Mouse (Mus musculus) forebrain, embryonic 12.5 days (tissue): Measurements from ENCODE around the gene Nphs1. TPM values are rescaled to one million over a fixed set of nuclear protein-coding genes. Genes with fewer than 3 reads are reported as not detected.
"Not testable (repeated sequence)": the region's sequence is repeated elsewhere in the genome, so short reads cannot be mapped to it uniquely, and the experiment has no call there.

ENCODE experiments used
- ATAC-seq: fragments of 200-750 bp; cut with Nextera tagmentation; 2 replicates; pipeline ENCODE4 v1.8.0; 2017; ENCODE audit warnings: moderate TSS enrichment; ENCODE audit not compliant: low FRiP score
- H3K27ac ChIP-seq: fragments of 300-500 bp; sonication (generic); 2 replicates; pipeline ENCODE4 v1.5.1; 2016; ENCODE audit warnings: mild to moderate bottlenecking
- H3K27me3 ChIP-seq: fragments of 300-500 bp; sonication (generic); 2 replicates; pipeline ENCODE4 v1.6.1; 2016; ENCODE audit warnings: mild to moderate bottlenecking
- H3K36me3 ChIP-seq: fragments of 300-500 bp; sonication (generic); replicated peaks from 2 replicates; pipeline ENCODE4 v1.6.1; 2016; ENCODE audit warnings: mild to moderate bottlenecking
- H3K4me1 ChIP-seq: fragments of 300-500 bp; sonication (generic); 2 replicates; pipeline ENCODE4 v1.6.1; 2016
- H3K4me2 ChIP-seq: fragments of 300-500 bp; sonication (generic); 2 replicates; pipeline ENCODE4 v1.6.1; 2016; ENCODE audit warnings: mild to moderate bottlenecking, moderate library complexity
- H3K4me3 ChIP-seq: fragments of 300-500 bp; sonication (generic); replicated peaks from 2 replicates; pipeline ENCODE4 v1.5.1; 2016; ENCODE audit warnings: mild to moderate bottlenecking
- H3K9ac ChIP-seq: fragments of 300-500 bp; sonication (generic); 2 replicates; pipeline ENCODE4 v1.6.1; 2016; ENCODE audit warnings: mild to moderate bottlenecking
- H3K9me3 ChIP-seq: fragments of 300-500 bp; sonication (generic); 2 replicates; pipeline ENCODE4 v1.6.1; 2016
- WGBS: fragments of 180-500 bp; shearing (Covaris S2); methylation state at CpG from one replicate; pipeline ENCODE4 v1.1.7; 2016; 5-methylcytosine and 5-hydroxymethylcytosine counted together
- polyA plus RNA-seq: library from polyadenylated mRNA; unstranded; fragments of >200 nt; fragmentation: Nextera tagmentation; extraction: Ambion mirVana; gene quantifications from 2 replicates; pipeline ENCODE4 v1.2.1, GENCODE M21; 2016

Nphs1 gene
- polyA plus RNA-seq, 1 experiment from 2014 or later = 0.09 TPM

DNA sequence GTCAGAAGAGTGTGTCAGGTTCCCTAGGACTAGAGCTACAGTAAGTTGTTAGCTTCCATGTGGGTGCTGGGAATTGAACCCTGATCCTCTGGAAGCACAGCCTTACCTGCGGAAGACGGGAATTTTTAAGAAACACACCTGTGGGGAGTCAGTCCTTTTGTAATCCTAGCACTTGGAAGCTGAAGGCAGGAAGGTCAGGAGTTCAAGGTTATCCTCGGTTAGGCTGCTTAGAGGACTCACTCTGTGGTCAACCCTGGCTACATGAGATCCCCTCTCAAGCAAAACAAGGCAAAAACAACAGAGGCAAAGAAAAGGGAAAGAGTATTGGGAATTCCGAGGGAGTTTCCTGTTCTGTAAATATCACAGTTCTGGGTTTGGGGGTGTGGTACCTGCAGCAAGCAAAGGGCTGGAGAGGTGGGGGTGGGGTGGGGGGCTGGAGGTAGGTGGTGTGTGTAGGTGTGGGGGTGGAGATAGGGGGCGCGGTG is 6.7 kb downstream of the Nphs1 start:
- WGBS = 13% methylated on average over 6 of the region's 6 CpGs
- no peak for ATAC-seq

DNA sequence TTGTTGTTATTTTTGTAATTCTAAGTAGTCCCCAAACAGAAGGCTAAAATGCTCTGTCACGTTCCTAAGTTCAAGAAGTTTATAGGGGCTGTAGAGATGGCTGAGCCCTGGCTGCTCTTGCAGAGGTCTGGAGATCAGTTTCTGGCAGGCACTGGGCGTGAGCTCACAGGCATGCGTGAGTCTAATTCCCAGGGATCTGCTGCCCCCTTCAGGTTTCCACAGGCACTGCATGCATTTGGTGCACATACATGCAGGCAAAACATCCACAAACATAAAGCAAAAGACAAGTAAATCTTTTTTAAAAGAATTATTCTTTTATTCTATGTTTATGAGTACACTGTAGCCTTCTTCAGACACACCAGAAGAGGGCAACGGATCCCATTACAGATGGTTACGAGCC is 14.3 kb downstream of the Nphs1 start:
- H3K4me2 ChIP-seq = no peak overlapping the region
- H3K4me1 ChIP-seq = peaks cover 1% of the 10 kb centered on the region; the same call in 1 of the 2 replicates
- WGBS = 46% methylated on average over 5 of the region's 5 CpGs
- ATAC-seq = no peak
- no peaks in the 10 kb centered on the region for H3K9me3 ChIP-seq
- no peak overlapping the region for H3K9ac ChIP-seq
- no peaks in the 10 kb centered on the region for H3K36me3 ChIP-seq
- no peak overlapping the region for H3K27ac ChIP-seq
- no peak overlapping the region for H3K4me3 ChIP-seq
- peaks cover 25% of the 10 kb centered on the region for H3K27me3 ChIP-seq

More for the DNA sequence above, 6.7 kb downstream of the Nphs1 start:
- Histone ChIP-seq H3K4me3 (no peak overlapping the region), H3K9me3 (no peaks in the 10 kb centered on the region), H3K27me3 (peaks cover 88% of the 10 kb centered on the region), H3K36me3 (no peaks in the 10 kb centered on the region), H3K4me2 (no peak overlapping the region), H3K27ac (no peak overlapping the region), H3K4me1 (no peaks in the 10 kb centered on the region), H3K9ac (no peak overlapping the region)

GRCm38 (mm10) chr7:30474999-30475398 is 16.9 kb downstream of the Nphs1 start:
- no peaks in the 10 kb centered on the region for H3K36me3 ChIP-seq
- 73% methylated on average over 4 of the region's 4 CpGs for WGBS
- ATAC-seq = no peak
- no peaks in the 10 kb centered on the region for H3K9me3 ChIP-seq
- H3K4me3 ChIP-seq = no peak overlapping the region
- no peak overlapping the region for H3K4me2 ChIP-seq
- peaks cover 26% of the 10 kb centered on the region for H3K27me3 ChIP-seq
- no peak overlapping the region for H3K27ac ChIP-seq
- H3K9ac ChIP-seq = no peak overlapping the region
- H3K4me1 ChIP-seq = peaks cover 12% of the 10 kb centered on the region; the same call in 1 of the 2 replicates

DNA sequence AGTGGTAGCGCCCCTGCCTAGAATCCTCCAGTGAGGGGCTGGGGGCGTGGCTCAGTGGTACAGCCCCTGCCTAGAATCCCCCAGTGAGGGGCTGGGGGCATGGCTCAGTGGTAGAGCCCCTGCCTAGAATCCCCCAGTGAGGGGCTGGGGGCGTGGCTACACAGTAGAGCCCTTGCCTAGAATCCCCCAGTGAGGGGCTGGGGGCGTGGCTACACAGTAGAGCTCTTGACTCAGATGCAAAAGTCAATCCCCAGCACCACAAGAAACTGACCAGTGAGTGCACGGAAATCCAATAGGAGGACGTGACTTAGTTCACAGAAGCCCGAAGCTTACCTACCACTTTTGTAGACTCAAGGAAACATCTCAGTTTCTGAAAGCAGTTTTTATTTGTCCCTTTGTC is 18.0 kb downstream of the Nphs1 start:
- not testable (repeated sequence) for H3K9me3 ChIP-seq, H3K9ac ChIP-seq, ATAC-seq, H3K4me2 ChIP-seq, H3K36me3 ChIP-seq, H3K27ac ChIP-seq, H3K4me3 ChIP-seq
- Histone ChIP-seq H3K4me1 (peaks cover 12% of the 10 kb centered on the region; the same call in 1 of the 2 replicates), H3K27me3 (peaks cover 24% of the 10 kb centered on the region)
- 88% methylated on average over 7 of the region's 7 CpGs for WGBS

DNA sequence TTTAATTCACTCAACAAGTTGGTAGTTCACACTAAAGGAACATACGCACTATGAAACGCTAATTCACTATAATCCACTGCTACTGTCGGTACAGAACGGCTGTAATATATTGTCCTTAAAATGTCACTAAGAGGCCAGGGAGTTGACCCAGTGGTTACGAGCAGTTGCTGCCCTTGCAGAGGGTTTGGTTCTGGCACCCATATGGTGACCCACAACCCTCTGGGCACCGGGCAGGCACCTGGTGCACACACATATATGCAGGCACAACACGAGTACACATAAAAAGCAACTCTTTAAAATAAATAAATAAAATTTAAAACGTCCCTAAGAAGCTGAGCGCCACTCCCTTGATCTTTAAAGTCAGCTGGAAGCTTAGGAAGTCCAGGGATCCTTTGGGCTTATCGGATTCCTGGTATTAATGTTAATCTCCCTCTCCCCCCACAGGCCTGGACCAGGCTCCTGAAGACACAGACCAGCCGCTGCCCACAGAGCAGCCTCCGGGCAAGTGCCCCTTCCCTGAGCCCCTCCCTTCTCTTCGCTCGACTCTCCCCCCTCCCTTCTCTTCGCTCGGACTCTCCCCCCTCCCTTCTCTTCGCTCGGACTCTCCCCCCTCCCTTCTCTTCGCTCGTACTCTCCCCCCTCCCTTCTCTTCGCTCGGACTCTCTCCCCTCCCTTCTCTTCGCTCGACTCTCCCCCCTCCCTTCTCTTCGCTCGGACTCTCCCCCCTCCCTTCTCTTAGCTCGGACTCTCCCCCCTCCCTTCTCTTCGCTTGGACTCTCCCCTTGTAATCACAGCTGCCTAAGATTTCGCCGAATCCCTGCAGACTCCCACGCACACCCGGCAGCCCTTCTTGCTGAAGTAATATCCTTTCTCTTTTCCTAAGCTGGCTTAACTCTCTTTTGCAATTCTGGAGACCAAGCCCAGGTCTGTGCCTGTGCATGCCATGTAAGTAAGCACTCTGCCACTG is 19.6 kb downstream of the Nphs1 start:
- ATAC-seq = peak; percentile 86
- Histone ChIP-seq H3K27me3 (peaks cover 31% of the 10 kb centered on the region), H3K36me3 (no peaks in the 10 kb centered on the region), H3K4me1 (peaks cover 12% of the 10 kb centered on the region; the same call in 1 of the 2 replicates), H3K9ac (peak overlapping the region; percentile 36; the same call in 1 of the 2 replicates), H3K4me2 (peak overlapping the region; percentile 55), H3K9me3 (no peaks in the 10 kb centered on the region), H3K27ac (0 out of 2 replicates have a peak overlapping the region, but pooled peaks have one; percentile 25), H3K4me3 (peak overlapping the region; percentile 32)
- 10% methylated on average over 32 of the region's 32 CpGs for WGBS

DNA sequence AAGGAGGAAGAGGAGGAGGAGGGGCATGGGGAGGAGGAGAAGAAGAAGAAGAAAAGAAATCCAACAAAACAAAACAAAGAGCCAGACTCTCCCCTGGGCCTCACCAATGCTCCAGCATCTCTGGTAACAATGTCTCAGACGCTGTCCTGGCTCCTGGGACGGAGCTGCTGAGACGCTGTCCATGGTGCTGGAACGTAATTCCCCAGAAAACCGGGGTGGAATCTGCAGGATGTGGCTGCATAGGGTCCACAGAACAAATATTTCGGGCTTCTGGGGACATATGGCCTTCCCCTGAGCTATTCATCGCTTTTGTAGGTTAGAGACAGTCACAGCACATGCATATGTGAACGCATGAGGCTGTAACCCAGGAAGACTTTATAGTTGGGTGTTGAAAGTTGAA is 26.1 kb downstream of the Nphs1 start:
- 17% methylated on average over 8 of the region's 8 CpGs for WGBS

GRCm38 (mm10) chr7:30490251-30490956 is 32.3 kb downstream of the Nphs1 start:
- Histone ChIP-seq H3K4me2 (no peak overlapping the region), H3K36me3 (no peaks in the 10 kb centered on the region), H3K4me3 (no peak overlapping the region), H3K4me1 (peaks cover 4% of the 10 kb centered on the region), H3K9ac (no peak overlapping the region), H3K9me3 (no peaks in the 10 kb centered on the region), H3K27ac (no peak overlapping the region), H3K27me3 (peaks cover 21% of the 10 kb centered on the region; the same call in 1 of the 2 replicates)
- ATAC-seq = no peak
- 31% methylated on average over 16 of the region's 16 CpGs for WGBS

More for the DNA sequence above, 26.1 kb downstream of the Nphs1 start:
- Histone ChIP-seq H3K4me2 (no peak overlapping the region), H3K36me3 (no peaks in the 10 kb centered on the region), H3K9me3 (no peaks in the 10 kb centered on the region), H3K27me3 (peaks cover 25% of the 10 kb centered on the region), H3K9ac (no peak overlapping the region), H3K27ac (no peak overlapping the region), H3K4me1 (no peaks in the 10 kb centered on the region), H3K4me3 (no peak overlapping the region)
- ATAC-seq = no peak

GRCm38 (mm10) chr7:30490957-30491307 is 32.8 kb downstream of the Nphs1 start:
- Histone ChIP-seq H3K4me1 (peaks cover 4% of the 10 kb centered on the region), H3K36me3 (no peaks in the 10 kb centered on the region), H3K9me3 (no peaks in the 10 kb centered on the region), H3K9ac (no peak overlapping the region), H3K4me3 (no peak overlapping the region), H3K27me3 (peaks cover 21% of the 10 kb centered on the region; the same call in 1 of the 2 replicates), H3K4me2 (no peak overlapping the region), H3K27ac (no peak overlapping the region)
- 18% methylated on average over 6 of the region's 6 CpGs for WGBS
- ATAC-seq = no peak

- Histone ChIP-seq H3K36me3 (no peaks in the 10 kb centered on the region), H3K27me3 (peaks cover 21% of the 10 kb centered on the region; the same call in 1 of the 2 replicates), H3K27ac (no peak overlapping the region), H3K4me3 (no peak overlapping the region), H3K9me3 (no peaks in the 10 kb centered on the region), H3K4me1 (peaks cover 4% of the 10 kb centered on the region), H3K9ac (no peak overlapping the region), H3K4me2 (no peak overlapping the region)
- WGBS = 21% methylated on average over 4 of the region's 4 CpGs
- no peak for ATAC-seq
Observed at GRCm38 (mm10) chr7:30492765-30493164, 34.6 kb downstream of the Nphs1 start.

- Histone ChIP-seq H3K4me3 (no peak within 1 kb of the TSS), H3K27me3 (peaks cover 21% of the 10 kb centered on the region; the same call in 1 of the 2 replicates), H3K4me1 (peaks cover 4% of the 10 kb centered on the region), H3K4me2 (no peak within 1 kb of the TSS), H3K9ac (no peak within 1 kb of the TSS), H3K36me3 (no peaks in the 10 kb centered on the region), H3K27ac (no peak within 1 kb of the TSS), H3K9me3 (no peaks in the 10 kb centered on the region)
- 53% methylated on average over 11 of the region's 11 CpGs for WGBS
- ATAC-seq = no peak
Observed at GRCm38 (mm10) chr7:30493401-30493931, 35.4 kb downstream of the Nphs1 start, which contains the start of gene Prodh2. Gene Prodh2, plus strand, starts transcription at chr7:30493622.

GRCm38 (mm10) chr7:30495506-30496042 is 37.5 kb downstream of the Nphs1 start:
- H3K9me3 ChIP-seq, H3K4me1 ChIP-seq, H3K4me2 ChIP-seq, H3K4me3 ChIP-seq, H3K9ac ChIP-seq, H3K36me3 ChIP-seq, ATAC-seq, H3K27ac ChIP-seq: not testable (repeated sequence)
- peaks cover 14% of the 10 kb centered on the region; the same call in 1 of the 2 replicates for H3K27me3 ChIP-seq
- WGBS = 66% methylated on average over 4 of the region's 5 CpGs

DNA sequence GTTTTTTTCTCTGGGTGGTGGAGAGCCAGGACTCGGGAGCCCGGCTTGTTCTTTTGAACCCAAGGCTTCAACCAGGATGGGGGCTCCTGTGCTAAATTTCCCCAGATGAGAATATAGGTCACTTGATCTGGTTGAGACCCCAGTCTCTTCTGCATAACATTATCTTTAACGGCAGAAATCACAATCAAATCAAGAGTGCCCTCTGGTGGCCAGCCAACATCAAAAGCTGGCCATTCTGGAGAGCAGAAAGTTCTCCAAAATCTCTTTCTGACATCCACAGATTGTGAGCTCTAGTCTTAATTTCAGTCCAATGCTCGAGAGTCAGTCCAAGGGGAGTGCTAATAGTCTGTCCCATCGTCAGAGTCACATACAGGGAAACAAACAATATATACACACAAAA is 43.0 kb downstream of the Nphs1 start:
- ATAC-seq, H3K36me3 ChIP-seq, H3K4me2 ChIP-seq, H3K27me3 ChIP-seq, H3K9me3 ChIP-seq, H3K27ac ChIP-seq, H3K4me1 ChIP-seq, H3K4me3 ChIP-seq, H3K9ac ChIP-seq: not testable (repeated sequence)
- WGBS = 76% methylated on average over 5 of the region's 5 CpGs
